Mouse (Mus musculus) ovary, adult 2 months (tissue): ENCODE data around the gene Xpo6. TPM values are rescaled to one million over a fixed set of nuclear protein-coding genes. Genes with fewer than 3 reads are reported as not detected.

Experiments
- polyA plus RNA-seq: library from polyadenylated mRNA; depleted of rRNA; stranded (reverse); fragments of >200 nt; gene quantifications from 2 replicates; pipeline ENCODE4 v1.2.3, GENCODE M21; 2012; rRNA removed

Gene Xpo6
- polyA plus RNA-seq: 194 and 274 TPM in 2 replicates

GRCm38 (mm10) chr7:126200178-126200996 lies at the start of gene Xpo6:
Gene Xpo6, minus strand, starts transcription at chr7:126200501.

GRCm38 (mm10) chr7:126082286-126082741 lies 118.0 kb downstream of the Xpo6 start, which contains the start of gene Gsg1l:
Gene Gsg1l, minus strand, starts transcription at chr7:126082411.

Other genes starting within 250 kb of the Xpo6 start
- gene Gsg1l, start 118.1 kb downstream of the Xpo6 start, polyA plus RNA-seq: 22.1 and 26.1 TPM in 2 replicates
- 72.0 and 77.3 TPM in 2 replicates for gene Sbk1, start 72.1 kb upstream of the Xpo6 start, polyA plus RNA-seq
- gene Lat, start 169.1 kb upstream of the Xpo6 start, polyA plus RNA-seq: 2.5 and 3.2 TPM in 2 replicates
- gene Spns1, start 176.9 kb upstream of the Xpo6 start, polyA plus RNA-seq: 247 and 278 TPM in 2 replicates
- 9.5 and 11.7 TPM in 2 replicates for gene Nfatc2ip, start 196.2 kb upstream of the Xpo6 start, polyA plus RNA-seq
- gene Cd19, start 214.4 kb upstream of the Xpo6 start, polyA plus RNA-seq: 0.53 and 0.68 TPM in 2 replicates
- gene Rabep2, start 228.3 kb upstream of the Xpo6 start, polyA plus RNA-seq: 76.5 and 79.0 TPM in 2 replicates